Mouse (Mus musculus): Measurements from ENCODE around the gene Mafk.

- no peak for TF ChIP-seq CTCF (conservative IDR thresholded peaks at IDR 0.05; ENCODE audit: low read length)
- TF ChIP-seq NANOG (IDR thresholded peaks at IDR 0.05; ENCODE audit: borderline replicate concordance, low read length), result no peak
- no peak for TF ChIP-seq POU5F1 (IDR thresholded peaks at IDR 0.05; ENCODE audit: borderline replicate concordance, low read length)
Observed at GRCm38 (mm10) chr5:139839142-139839541, 47.8 kb downstream of the Mafk start.

Data from E14TG2a.4 (cell line).